Mouse (Mus musculus): Measurements from ENCODE around the gene Cphx2.
"Not testable (repeated sequence)": the region's sequence is repeated elsewhere in the genome, so short reads cannot be mapped to it uniquely, and the experiment has no call there.

The Cphx2 gene

GRCm38 (mm10) chr14:26081216-26081615 is at the start of gene Cphx2:
TSS of gene Cphx2 (plus strand) at chr14:26081516.
- not testable (repeated sequence) for DNase-seq (ENCODE audit: low read depth, low spot score)

DNA sequence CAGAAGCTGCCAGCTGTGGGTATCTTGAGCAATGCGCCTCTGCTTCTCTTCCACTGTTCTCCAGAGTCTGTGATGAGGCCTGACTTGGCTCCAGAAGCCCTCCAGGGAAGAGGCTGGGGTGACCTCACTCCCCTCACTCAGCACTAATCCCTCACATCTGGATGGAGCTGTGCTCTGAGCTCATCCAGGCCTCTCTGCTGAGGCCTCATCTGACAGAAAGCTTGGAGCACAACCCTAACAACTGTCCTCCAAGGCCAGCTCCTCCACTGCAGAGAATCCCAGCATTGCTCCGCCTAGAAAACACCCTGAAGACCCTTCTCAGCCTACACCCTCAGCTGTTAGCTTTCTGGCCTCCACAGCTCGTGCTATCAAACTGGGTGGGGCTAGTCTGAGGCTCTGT is 47.0 kb upstream of the Cphx2 start:
- DNase-seq (ENCODE audit: low read depth, low spot score): not testable (repeated sequence)

DNA sequence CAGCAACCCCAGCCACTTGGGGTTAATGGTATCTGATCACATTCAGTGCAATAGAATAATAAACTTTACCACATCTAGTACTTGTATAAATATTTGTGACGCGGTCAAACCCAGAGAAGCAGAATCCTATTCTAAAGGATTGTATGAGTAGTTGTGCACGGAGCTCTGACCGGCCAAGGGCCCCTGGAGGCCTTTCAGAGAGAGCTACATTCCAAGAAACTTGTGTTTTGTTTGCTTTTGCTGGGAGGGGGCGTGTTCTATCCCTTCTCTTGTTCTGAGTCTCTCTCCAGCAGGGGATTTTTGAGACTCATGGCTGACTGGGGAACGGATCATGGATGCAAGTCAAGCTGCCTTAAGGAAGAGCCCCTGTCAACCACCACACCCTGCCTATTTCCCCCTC is 45.9 kb upstream of the Cphx2 start:
- DNase-seq (ENCODE audit: low read depth, low spot score): not testable (repeated sequence)

DNA sequence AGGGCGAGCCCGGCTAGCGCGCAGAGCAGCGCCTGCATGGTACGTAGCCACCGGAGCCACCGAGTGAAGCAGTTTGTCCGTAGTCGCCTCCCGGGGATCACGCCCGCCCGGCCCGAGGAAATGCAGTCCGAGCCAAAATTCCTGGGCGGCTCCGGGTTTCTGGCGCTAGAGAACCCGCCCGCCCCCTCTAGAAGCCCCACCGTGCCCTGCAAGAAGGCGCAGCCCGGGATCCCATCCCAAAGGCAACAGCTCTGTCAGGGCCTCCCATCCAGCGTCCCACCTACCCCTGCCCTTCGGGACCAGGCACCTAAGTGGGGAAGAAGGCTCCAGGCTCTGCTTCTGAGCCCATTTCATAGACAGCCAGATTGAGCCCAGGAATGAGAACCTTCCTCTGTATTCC is 38.7 kb upstream of the Cphx2 start, which contains the start of gene Gm9780:
Gm9780 (minus strand) TSS at position 101 of the 400 bp plus-strand sequence.
- not testable (repeated sequence) for DNase-seq (ENCODE audit: low read depth, low spot score)

DNA sequence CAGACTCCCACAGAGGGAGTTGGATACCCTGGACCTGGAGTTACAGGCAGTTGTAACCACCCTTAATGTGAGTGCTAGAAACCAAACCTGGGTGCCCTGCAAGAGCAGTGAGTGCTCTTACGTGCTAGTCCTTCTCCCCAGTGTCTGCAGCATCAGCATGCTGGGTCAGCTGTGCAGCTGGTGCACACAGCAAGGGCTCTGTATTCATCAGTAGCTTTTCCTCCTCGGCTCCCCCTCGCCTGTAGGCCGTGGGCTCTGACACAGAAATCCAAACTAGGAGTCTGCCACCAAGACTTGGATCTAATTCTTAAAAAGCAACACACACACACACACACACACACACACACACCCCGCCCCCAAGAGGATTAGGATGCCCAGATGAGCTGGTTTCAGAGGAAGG is 36.3 kb upstream of the Cphx2 start:
- not testable (repeated sequence) for DNase-seq (ENCODE audit: low read depth, low spot score)

- not testable (repeated sequence) for DNase-seq (ENCODE audit: low read depth, low spot score)
Measured at GRCm38 (mm10) chr14:26047026-26047425, 34.3 kb upstream of the Cphx2 start.

DNA sequence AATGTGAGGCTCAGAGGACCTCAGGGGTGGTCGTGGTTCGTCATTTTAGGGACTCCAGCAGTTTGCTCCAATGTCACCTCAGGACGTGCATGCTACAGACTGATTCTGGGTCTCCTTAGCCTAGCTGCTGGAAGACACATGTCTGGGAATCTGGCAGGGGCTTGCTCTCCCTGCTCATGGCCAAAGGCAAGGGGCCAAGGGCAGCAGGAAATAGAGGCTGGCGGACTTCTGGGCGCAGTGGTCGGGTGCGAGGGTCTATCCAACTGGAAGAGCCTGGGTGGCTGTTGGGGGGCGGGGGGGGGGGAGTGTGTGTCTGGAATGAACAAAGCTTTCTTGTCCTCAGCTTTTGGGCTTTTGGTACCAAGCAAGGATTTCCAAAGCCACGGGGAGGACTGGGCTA is 32.5 kb upstream of the Cphx2 start:
- DNase-seq (ENCODE audit: low read depth, low spot score): not testable (repeated sequence)

DNA sequence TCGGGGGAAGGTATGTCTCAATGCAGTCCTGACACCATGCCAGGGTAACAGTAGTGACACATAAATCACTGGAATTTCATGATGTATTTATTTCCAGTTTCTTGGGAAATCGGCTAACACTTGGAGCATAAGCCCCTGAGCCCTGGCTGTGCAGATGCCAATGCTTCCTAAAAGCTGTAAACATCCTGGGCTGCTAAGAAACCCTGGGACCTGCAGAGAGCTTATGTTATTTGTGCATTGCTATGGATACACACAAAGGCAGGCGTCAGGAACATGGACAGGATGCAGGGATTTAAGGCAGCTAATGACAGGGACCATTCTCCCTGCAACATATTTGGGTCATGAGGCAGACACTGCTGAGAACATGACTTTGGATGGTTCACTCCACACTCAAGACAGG is 23.1 kb upstream of the Cphx2 start:
- not testable (repeated sequence) for DNase-seq (ENCODE audit: low read depth, low spot score)

DNA sequence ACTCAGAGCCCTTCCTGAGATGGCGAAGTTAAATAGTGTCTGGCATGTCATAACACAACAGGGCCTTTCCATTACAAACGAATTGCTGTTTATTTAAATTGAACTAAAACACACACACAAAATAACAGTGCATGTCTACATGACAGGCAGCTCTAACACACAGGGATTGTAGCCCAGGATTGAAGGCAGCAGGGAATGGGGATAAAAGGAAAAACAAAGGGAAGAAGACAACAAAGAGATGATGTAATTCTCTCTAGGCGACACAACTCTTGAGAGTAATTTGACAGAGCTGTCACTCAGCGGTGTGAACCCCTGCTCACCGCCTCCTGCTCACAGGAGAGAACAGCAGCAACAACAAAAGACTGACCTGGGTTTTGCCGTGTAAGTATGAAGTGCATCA is 22.0 kb upstream of the Cphx2 start:
- DNase-seq (ENCODE audit: low read depth, low spot score): not testable (repeated sequence)

DNA sequence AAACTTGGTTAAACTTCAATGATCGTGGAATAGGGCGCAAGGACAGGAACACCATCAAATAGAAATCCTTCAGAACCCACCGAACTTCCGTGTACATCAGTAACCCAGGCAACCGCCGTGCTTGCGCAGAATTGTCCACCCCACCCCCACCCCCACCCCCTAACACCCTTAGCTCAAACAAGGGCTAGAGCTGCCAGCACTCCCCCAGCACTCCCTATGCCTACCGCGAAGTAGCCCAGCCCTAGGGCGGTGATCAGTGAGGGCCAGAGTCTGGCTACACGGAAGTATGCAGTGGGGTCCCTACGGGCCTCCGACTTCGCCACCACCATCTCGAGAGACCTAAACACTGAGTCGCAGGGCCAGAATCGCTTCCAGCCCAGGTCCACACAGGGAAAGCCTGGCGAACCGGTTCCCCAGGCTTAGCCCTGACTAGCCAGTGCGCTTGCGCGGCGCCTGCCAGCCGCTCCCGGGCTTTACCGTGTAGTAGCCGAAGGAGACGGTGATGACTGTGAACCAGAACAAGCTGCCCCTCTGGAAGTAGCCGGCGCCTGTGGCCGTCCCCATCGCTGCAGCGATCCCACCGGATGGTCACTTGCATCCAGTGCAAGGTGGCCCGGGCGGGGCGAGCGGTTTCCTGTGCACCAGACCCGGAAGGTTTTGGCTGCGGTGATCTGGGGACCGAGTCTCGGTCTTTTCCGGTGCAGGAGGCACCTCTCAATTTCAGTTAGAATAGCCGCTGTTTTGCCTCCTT is 14.6 kb upstream of the Cphx2 start:
- DNase-seq (ENCODE audit: low read depth, low spot score): not testable (repeated sequence)

DNA sequence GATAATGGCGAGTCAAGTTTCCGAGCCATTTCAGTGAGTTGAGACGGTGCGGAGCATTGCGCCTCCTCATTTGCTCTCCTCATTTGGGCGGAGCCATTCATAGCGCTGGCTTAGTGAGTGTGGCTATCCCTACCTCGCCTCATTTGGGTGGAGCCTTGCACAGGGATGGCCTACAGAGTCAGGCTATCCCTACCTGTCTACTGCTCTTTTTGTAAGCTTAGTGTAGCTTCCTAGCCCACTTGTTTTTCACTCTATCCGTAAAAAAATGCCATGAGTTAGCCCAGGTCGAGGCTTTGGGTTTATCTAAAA is 14.0 kb upstream of the Cphx2 start, which contains the start of gene Tmem254c:
Tmem254c (minus strand) TSS at position 31 of the 309 bp plus-strand sequence.
- DNase-seq (ENCODE audit: low read depth, low spot score): not testable (repeated sequence)

- DNase-seq (ENCODE audit: low read depth, low spot score): not testable (repeated sequence)
Measured at GRCm38 (mm10) chr14:26076620-26077390, 4.5 kb upstream of the Cphx2 start.

DNA sequence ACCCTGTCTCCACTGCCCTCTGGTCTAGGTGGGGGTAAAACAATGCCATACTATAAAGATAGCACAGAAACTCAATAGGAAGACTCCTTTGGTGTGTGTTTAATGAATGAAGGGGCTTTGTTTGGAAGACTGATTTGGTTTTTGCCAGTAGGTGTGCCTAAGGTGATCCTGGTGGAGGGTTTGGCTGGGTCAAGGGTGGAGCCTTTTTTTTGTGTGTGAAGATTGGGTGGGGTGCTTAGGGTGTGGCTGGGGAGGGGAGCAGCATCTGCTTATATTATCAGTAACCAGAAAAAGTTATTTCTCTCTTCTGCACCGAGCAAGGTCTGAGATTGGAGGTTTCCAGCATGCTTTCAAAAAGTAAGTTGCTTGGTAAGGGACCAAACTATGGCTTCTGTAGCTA is 681 bp downstream of the Cphx2 start, which contains the start of gene Cphx3:
Cphx3 (plus strand) TSS at position 301 of the 400 bp plus-strand sequence.
- DNase-seq (ENCODE audit: low read depth, low spot score): not testable (repeated sequence)

DNA sequence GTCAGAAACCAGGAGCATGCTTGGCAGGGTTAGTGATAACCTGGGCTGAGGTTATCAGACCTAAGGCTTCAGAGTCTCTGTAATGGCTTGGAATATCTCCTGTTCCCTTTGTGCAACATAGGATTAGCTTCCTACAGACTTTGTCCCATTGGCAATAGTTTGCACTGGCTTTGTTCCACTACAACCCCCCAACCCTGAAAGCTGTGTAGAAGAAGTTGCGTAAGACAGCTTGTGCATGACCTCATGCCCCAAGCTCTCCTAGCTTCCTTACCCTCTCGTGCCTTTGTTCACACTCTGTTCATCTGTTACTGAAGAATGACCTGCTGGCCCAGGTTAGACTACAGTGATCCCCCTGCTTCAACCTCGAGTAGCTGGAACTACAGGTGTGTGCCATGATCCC is 16.3 kb downstream of the Cphx2 start:
- not testable (repeated sequence) for DNase-seq (ENCODE audit: low read depth, low spot score)

GRCm38 (mm10) chr14:26118150-26118549 is 36.8 kb downstream of the Cphx2 start, which contains the start of gene Duxbl2:
TSS of gene Duxbl2 (plus strand) at chr14:26118349.
- not testable (repeated sequence) for DNase-seq (ENCODE audit: low read depth, low spot score)

DNA sequence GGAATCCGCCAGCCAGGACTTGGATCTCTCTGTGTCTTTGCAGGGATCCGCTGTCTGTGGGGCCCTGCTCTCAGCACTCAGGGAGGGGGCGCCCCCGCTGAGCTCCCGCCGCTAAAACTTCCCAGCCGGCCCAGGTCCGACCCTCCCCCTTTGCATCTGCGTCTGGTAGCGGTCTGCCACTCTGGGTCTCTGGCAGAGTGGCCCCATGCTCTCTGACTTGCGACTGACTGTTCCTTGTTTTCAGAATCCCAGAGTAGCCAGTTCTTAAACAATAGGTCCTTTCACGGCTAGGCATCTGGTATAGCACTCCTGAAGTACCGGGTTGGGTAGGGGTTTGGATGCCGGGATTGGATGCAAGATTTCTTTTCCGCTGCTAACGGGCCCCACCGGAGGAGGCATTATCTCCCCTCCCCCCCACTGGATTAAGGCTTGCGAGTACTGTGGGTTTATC is 37.3 kb downstream of the Cphx2 start:
- DNase-seq (ENCODE audit: low read depth, low spot score): not testable (repeated sequence)

DNA sequence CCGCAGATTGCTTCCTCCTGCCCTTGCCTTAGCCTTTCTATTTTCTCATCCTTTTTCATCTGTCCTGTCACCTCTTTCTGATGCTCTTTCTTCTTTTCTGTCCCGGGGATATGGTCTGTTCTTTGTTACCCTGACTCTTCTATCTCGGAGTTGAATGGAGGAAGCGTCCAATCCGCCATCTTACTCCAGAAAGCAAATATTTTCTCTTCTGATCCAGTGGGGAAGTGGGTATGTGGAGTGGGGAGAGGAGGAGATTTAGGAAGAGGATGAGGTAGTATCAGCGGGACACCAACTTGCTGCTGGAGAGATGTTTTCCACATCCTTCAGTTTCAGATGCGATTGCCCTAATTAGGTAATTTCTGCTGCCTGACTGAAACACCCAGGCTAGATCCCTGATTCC is 37.8 kb downstream of the Cphx2 start:
- not testable (repeated sequence) for DNase-seq (ENCODE audit: low read depth, low spot score)
